Mouse (Mus musculus) cortical plate, adult 2 months (tissue): ENCODE results near the gene Tas2r136.

ENCODE experiments used
- CTCF ChIP-seq: fragments of 200-500 bp; IDR thresholded peaks from 2 replicates; pipeline ENCODE4 v1.5.1; 2011; ENCODE audit warnings: mild to moderate bottlenecking, control low read depth, low read length; ENCODE audit not compliant: insufficient read depth; ENCODE audit errors: extremely low read depth
- POLR2A ChIP-seq: fragments of 200-500 bp; IDR thresholded peaks from 2 replicates; pipeline ENCODE4 v1.6.1; 2011; ENCODE audit warnings: mild to moderate bottlenecking, low read length, control low read depth; ENCODE audit not compliant: insufficient read depth; ENCODE audit errors: extremely low read depth

DNA sequence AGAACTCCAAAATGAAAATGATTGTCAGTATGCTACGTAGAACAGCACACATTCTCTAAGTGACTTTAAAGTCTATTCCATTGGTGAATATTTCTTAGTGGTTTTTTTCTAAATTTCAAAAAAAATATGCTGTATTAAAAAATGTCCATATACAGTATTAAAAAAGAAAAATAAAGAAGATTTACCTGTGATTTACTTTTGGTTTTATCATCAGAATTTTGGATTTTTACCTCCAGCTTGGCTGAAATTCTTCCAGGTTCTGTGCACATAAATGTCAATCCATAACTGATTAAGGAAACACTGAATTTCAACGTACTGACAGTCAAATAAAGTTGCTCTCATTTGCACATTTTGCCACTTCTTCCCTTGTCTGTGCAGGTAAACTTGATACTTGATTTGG, 40.0 kb downstream of the Tas2r136 start, which contains the start of gene Tas2r115:
- TF ChIP-seq POLR2A: no peak
- TF ChIP-seq CTCF: no peak
